Mouse (Mus musculus): ENCODE measurements around the gene Ppfibp2.

GRCm38 (mm10) chr7:107567261-107567671 lies 27.7 kb upstream of the Ppfibp2 start, which contains the start of gene Olfml1:
- no peak for TF ChIP-seq HCFC1 (IDR thresholded peaks at IDR 0.05; ENCODE audit: borderline replicate concordance, insufficient read depth, low read length)
- TF ChIP-seq ZNF384 (IDR thresholded peaks at IDR 0.05; ENCODE audit: low read depth, low read length), result no peak
- no peak for TF ChIP-seq ZC3H11A (IDR thresholded peaks at IDR 0.05; ENCODE audit: borderline replicate concordance, low read depth, low read length)
- TF ChIP-seq CHD2 (IDR thresholded peaks at IDR 0.05; ENCODE audit: low read depth, low read length), result no peak
- no peak for TF ChIP-seq MAFK (IDR thresholded peaks at IDR 0.05; ENCODE audit: insufficient read depth, low read depth, low read length)

Measured in ES-E14 (cell line).